Mouse (Mus musculus) olfactory bulb, adult 2 months (tissue): Measurements from ENCODE around the gene Atp8b2.

Experiments
- CTCF ChIP-seq: fragments of 200-500 bp; IDR thresholded peaks from 2 replicates; pipeline ENCODE4 v1.5.1; 2012; ENCODE audit warnings: low read depth, mild to moderate bottlenecking, low read length, moderate library complexity; ENCODE audit not compliant: insufficient read depth
- POLR2A ChIP-seq: fragments of 200-500 bp; IDR thresholded peaks from 2 replicates; pipeline ENCODE4 v1.6.1; 2012; ENCODE audit warnings: mild to moderate bottlenecking, low read depth, low read length, moderate library complexity; ENCODE audit not compliant: insufficient read depth

- TF ChIP-seq CTCF: no peak
- no peak for TF ChIP-seq POLR2A
These were observed 46.7 kb downstream of the Atp8b2 start for GRCm38 (mm10) chr3:89916622-89917021.
